Mouse (Mus musculus) liver, postnatal 0 days (tissue): ENCODE data around the gene Mier3. TPM values are rescaled to one million over a fixed set of nuclear protein-coding genes. Genes with fewer than 3 reads are reported as not detected.
A peak's percentile ranks its signal among the peaks of the same experiment; 100 is the strongest.

ENCODE experiments used
- ATAC-seq: fragments of 200-750 bp; cut with Nextera tagmentation; 2 replicates; pipeline ENCODE4 v1.8.0; 2017; ENCODE audit warnings: mild to moderate bottlenecking, moderate library complexity
- DNase-seq: peaks from one replicate; pipeline ENCODE4 v3.0.0-alpha.2; 2016
- H3K27ac ChIP-seq: fragments of 300-500 bp; sonication (generic); 2 replicates; pipeline ENCODE4 v1.5.1; 2014; ENCODE audit warnings: antibody characterized with exemption, moderate library complexity, mild to moderate bottlenecking, low read depth
- H3K27me3 ChIP-seq: fragments of 300-500 bp; sonication (generic); 2 replicates; pipeline ENCODE4 v1.6.1; 2014; ENCODE audit warnings: low read length, control low read depth, mixed read lengths; ENCODE audit not compliant: insufficient read depth
- H3K36me3 ChIP-seq: fragments of 300-500 bp; sonication (generic); replicated peaks from 2 replicates; pipeline ENCODE4 v1.6.1; 2014; ENCODE audit warnings: mild to moderate bottlenecking, control low read depth, low read length, moderate library complexity, mixed read lengths; ENCODE audit not compliant: insufficient read depth
- H3K4me1 ChIP-seq: fragments of 300-500 bp; sonication (generic); 2 replicates; pipeline ENCODE4 v1.6.1; 2014; ENCODE audit warnings: antibody characterized with exemption, mild to moderate bottlenecking, control low read depth; ENCODE audit not compliant: insufficient read depth
- H3K4me2 ChIP-seq: fragments of 300-500 bp; sonication (generic); 2 replicates; pipeline ENCODE4 v1.6.1; 2014; ENCODE audit warnings: low read depth, mild to moderate bottlenecking, low read length, moderate library complexity, mixed read lengths
- H3K4me3 ChIP-seq: fragments of 300-500 bp; sonication (generic); 2 replicates; pipeline ENCODE4 v1.5.1; 2014; ENCODE audit warnings: low read depth, low read length
- H3K9ac ChIP-seq: fragments of 300-500 bp; sonication (generic); replicated peaks from 2 replicates; pipeline ENCODE4 v1.6.1; 2014; ENCODE audit warnings: mild to moderate bottlenecking, moderate library complexity
- H3K9me3 ChIP-seq: fragments of 300-500 bp; sonication (generic); 2 replicates; pipeline ENCODE4 v1.6.1; 2016; ENCODE audit warnings: mild to moderate bottlenecking, control low read depth, low read length, mixed read lengths
- CTCF ChIP-seq: sonication (generic); IDR thresholded peaks from 2 replicates; pipeline ENCODE4 v1.5.1; 2016; ENCODE audit warnings: antibody characterized with exemption, low read depth
- EP300 ChIP-seq: IDR thresholded peaks from 2 replicates; pipeline ENCODE4 v1.6.1; 2016; ENCODE audit warnings: antibody characterized with exemption, low read depth, mild to moderate bottlenecking
- WGBS: fragments of 180-500 bp; shearing (Covaris S2); extraction: QIAGEN DNeasy Blood & Tissue Kit; methylation state at CpG from one replicate; pipeline ENCODE4 v1.1.7; 2014; ENCODE audit not compliant: insufficient replicate concordance; 5-methylcytosine and 5-hydroxymethylcytosine counted together
- polyA plus RNA-seq: library from polyadenylated mRNA; unstranded; fragments of >200 nt; fragmentation: Nextera tagmentation; extraction: Ambion mirVana; gene quantifications from 2 replicates; pipeline ENCODE4 v1.2.1, GENCODE M21; 2015

Gene Mier3
- polyA plus RNA-seq, 1 experiment from 2014 or later: 8.0 TPM

DNA sequence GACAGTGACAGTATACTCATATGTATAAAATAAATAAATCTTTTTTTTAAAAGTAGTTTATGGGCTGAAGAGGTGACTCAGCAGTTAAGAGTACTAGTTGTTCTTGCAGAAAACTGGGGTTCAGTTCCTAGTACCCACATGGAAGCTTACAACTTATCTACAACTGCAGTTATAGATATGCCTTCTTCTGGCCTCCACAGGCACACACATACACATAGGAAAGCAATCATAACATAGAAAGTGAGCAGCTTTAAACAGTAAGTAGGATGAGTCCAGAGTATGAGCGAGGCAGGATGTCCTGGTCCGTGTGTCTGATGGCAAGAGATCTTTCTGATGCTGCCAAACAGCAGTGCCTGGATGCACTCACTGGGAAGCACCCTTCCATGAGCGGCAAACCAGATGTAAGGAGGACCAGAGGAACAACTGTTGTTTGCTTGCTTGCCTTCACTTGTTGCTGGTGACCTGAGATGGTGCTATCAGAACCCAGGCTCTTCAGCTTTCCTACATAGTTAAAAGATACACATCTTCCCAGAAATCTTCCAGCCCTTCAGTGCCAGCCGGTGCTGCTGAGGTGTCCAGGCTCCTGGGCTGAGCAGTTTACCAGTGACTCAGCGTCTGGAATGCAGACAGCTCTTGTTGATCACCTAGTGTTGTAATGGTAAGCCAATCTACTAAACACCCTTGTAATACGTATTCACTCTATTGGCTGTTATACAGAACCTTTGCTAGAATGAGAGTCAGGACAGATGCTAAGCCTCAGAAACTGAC is 63.6 kb downstream of the Mier3 start:
- ATAC-seq (peak; percentile 78), DNase-seq (no peak)
- Histone ChIP-seq H3K4me1 (peaks cover 7% of the 10 kb centered on the region), H3K9ac (no peak overlapping the region), H3K27me3 (no peaks in the 10 kb centered on the region), H3K36me3 (peaks cover 25% of the 10 kb centered on the region), H3K4me3 (no peak overlapping the region), H3K4me2 (no peak overlapping the region), H3K27ac (peak overlapping the region; percentile 58), H3K9me3 (no peaks in the 10 kb centered on the region)
- TF ChIP-seq CTCF (no peak), EP300 (peak; percentile 87)
- 67% methylated on average over 6 of the region's 6 CpGs for WGBS

DNA sequence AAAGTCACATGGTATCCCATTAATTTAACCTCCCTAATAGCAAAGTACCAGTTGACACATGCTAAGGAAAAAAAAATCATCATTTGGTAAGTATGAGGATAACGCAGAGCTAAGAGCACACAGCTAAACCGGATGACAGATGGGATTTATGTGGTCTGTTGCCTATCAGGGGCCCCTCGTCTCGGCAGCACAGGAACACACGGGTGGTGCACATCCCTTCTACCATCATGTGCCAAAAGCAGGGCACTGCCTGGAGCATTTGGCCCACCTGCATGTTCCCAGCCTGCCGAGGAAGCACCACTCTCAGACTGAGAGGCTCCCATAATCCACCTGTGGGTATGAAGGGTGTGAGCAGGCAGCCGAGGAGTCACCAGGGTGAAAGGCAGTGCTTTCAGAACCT is 64.4 kb downstream of the Mier3 start:
- ATAC-seq (no peak), DNase-seq (no peak)
- Histone ChIP-seq H3K4me2 (no peak overlapping the region), H3K9me3 (no peaks in the 10 kb centered on the region), H3K4me1 (peaks cover 7% of the 10 kb centered on the region), H3K27ac (no peak overlapping the region), H3K4me3 (no peak overlapping the region), H3K36me3 (peaks cover 33% of the 10 kb centered on the region), H3K27me3 (no peaks in the 10 kb centered on the region), H3K9ac (no peak overlapping the region)
- TF ChIP-seq EP300 (no peak), CTCF (no peak)
- 60% methylated on average over 7 of the region's 7 CpGs for WGBS

DNA sequence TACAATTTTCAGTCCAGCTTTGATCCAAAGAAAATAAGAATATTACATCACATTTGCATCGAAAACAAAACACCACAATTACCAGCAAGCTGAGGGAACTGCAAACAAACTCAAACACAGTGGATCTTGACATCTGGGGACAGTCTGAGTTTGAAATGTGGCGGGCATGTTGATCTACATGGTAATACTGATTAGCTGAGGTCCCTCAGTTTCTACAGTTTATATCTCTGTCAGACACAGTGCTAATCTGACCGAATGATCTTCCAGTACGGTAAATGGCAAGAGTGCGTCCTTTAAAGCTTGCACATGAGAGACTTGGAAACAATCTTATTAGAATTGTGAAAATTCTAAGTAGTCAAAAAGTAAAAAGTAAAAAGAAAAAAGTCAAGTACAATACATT is 66.1 kb downstream of the Mier3 start:
- Histone ChIP-seq H3K9ac (no peak overlapping the region), H3K4me1 (peaks cover 7% of the 10 kb centered on the region), H3K9me3 (no peaks in the 10 kb centered on the region), H3K4me3 (no peak overlapping the region), H3K27ac (no peak overlapping the region), H3K27me3 (no peaks in the 10 kb centered on the region), H3K36me3 (peaks cover 48% of the 10 kb centered on the region), H3K4me2 (no peak overlapping the region)
- DNase-seq: no peak
- TF ChIP-seq CTCF: no peak
- TF ChIP-seq EP300: peak; percentile 70
- 62% methylated on average over 5 of the region's 5 CpGs for WGBS
- no peak for ATAC-seq

DNA sequence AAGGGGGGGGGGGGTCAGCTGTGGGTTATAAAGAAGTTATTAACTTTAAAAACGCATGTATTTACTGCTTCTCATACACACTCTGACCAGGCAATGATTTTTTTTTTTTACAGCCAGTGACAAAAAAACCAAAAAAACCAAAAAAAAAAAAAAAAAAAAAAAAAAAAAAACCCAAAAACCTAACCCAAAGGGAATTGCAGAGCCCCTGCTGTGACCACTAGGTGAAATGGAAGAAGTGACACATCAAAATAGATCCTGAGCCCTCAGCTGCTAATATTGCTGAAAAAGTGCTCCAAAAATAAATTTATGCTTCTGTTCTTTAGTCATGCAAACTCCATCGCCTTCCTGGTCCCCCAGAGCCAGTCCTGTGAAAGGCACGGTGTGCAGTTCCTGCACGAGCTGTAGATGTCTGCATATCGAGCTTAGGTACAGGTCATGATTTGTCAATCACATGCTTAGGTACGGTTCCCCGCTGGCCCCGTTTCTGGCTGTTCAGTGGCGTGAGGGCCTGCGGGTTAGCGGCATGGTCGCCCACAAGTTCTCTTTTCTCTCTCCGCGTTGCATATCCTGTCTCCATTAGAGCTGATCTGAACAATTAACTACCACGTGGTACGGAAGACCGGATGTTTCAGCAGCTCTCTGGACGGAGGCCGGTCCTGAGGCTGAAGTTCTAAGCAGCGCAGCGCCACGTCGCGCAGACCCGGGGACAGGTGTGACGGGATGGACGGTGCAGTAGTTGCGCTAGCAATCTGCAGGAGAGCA is 67.7 kb downstream of the Mier3 start:
- Histone ChIP-seq H3K36me3 (peaks cover 63% of the 10 kb centered on the region), H3K27me3 (no peaks in the 10 kb centered on the region), H3K4me1 (peaks cover 7% of the 10 kb centered on the region), H3K9ac (no peak overlapping the region), H3K4me2 (no peak overlapping the region), H3K27ac (no peak overlapping the region), H3K9me3 (no peaks in the 10 kb centered on the region), H3K4me3 (no peak overlapping the region)
- no peak for ATAC-seq
- no peak for DNase-seq
- 92% methylated on average over 28 of the region's 28 CpGs for WGBS
- TF ChIP-seq EP300: no peak
- no peak for TF ChIP-seq CTCF

DNA sequence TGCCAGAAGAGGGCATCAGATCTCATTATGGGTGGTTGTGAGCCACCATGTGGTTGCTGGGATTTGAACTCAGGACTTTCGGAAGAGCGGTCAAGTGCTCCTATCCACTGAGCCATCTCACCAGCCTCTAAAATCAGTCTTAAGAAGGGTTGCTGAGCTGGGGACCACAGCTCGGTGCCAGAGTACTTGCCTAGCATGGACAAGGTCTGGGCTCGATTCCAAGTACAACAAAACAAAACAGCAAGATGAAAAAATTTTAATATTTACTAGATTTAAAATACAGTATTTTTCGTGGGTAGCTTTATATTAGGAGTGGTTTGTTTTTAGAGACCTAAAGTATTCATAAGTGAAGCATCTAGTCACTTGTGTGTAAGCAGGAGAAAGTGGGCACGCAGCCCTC is 72.5 kb downstream of the Mier3 start:
- H3K4me2 ChIP-seq: no peak overlapping the region
- no peaks in the 10 kb centered on the region for H3K27me3 ChIP-seq
- TF ChIP-seq EP300 (no peak), CTCF (no peak)
- DNase-seq (no peak), ATAC-seq (no peak)
- no peaks in the 10 kb centered on the region for H3K9me3 ChIP-seq
- H3K4me1 ChIP-seq: no peaks in the 10 kb centered on the region
- no peak overlapping the region for H3K4me3 ChIP-seq
- peaks cover 97% of the 10 kb centered on the region for H3K36me3 ChIP-seq
- no peak overlapping the region for H3K27ac ChIP-seq
- no peak overlapping the region for H3K9ac ChIP-seq
- WGBS: 92% methylated on average over 6 of the region's 6 CpGs

DNA sequence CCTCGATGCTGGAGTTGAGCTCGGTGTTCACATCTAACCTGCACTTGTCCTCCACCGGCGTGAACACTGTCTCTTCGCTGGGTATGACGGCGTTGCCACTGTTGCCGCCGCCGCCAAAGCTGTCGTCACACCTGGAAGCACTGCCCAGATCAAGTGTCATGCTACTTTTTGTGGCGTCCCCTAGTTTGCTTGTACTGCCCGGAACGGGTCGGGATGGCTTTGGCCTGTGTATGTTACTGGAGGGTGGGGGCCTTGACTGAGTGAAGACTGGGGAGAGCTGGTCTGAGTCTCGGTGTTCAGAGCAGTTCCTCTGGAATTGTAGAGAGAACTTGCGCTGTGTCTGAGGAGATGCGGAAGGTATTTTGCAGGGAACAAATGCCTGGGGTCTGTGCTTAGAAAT is 74.6 kb downstream of the Mier3 start:
- H3K9ac ChIP-seq: no peak overlapping the region
- H3K36me3 ChIP-seq: peaks cover 96% of the 10 kb centered on the region
- no peak for DNase-seq
- no peaks in the 10 kb centered on the region for H3K27me3 ChIP-seq
- H3K27ac ChIP-seq: no peak overlapping the region
- ATAC-seq: no peak
- H3K4me1 ChIP-seq: no peaks in the 10 kb centered on the region
- no peaks in the 10 kb centered on the region for H3K9me3 ChIP-seq
- TF ChIP-seq EP300 (no peak), CTCF (no peak)
- WGBS: 96% methylated on average over 18 of the region's 18 CpGs
- no peak overlapping the region for H3K4me2 ChIP-seq
- no peak overlapping the region for H3K4me3 ChIP-seq
